Mouse (Mus musculus) forebrain, embryonic 13.5 days (tissue): ENCODE data around the gene Sema3a. TPM values are rescaled to one million over a fixed set of nuclear protein-coding genes. Genes with fewer than 3 reads are reported as not detected.

Source experiments
- ATAC-seq: fragments of 200-750 bp; cut with Nextera tagmentation; 2 replicates; pipeline ENCODE4 v1.8.0; 2017
- H3K27ac ChIP-seq: fragments of 300-500 bp; sonication (generic); 2 replicates; pipeline ENCODE4 v1.5.1; 2015; ENCODE audit warnings: inconsistent platforms, mild to moderate bottlenecking, moderate library complexity
- H3K27me3 ChIP-seq: fragments of 300-500 bp; sonication (generic); 2 replicates; pipeline ENCODE4 v1.6.1; 2015; ENCODE audit warnings: mild to moderate bottlenecking, inconsistent platforms
- H3K36me3 ChIP-seq: fragments of 300-500 bp; sonication (generic); 2 replicates; pipeline ENCODE4 v1.6.1; 2015; ENCODE audit warnings: mild to moderate bottlenecking, inconsistent platforms; ENCODE audit not compliant: poor library complexity, severe bottlenecking
- H3K4me1 ChIP-seq: fragments of 300-500 bp; sonication (generic); 2 replicates; pipeline ENCODE4 v1.6.1; 2015; ENCODE audit warnings: inconsistent platforms
- H3K4me2 ChIP-seq: fragments of 300-500 bp; sonication (generic); 2 replicates; pipeline ENCODE4 v1.6.1; 2015; ENCODE audit warnings: inconsistent platforms, mild to moderate bottlenecking, moderate library complexity
- H3K4me3 ChIP-seq: fragments of 300-500 bp; sonication (generic); 2 replicates; pipeline ENCODE4 v1.5.1; 2015; ENCODE audit warnings: mild to moderate bottlenecking, inconsistent platforms
- H3K9ac ChIP-seq: fragments of 300-500 bp; sonication (generic); 2 replicates; pipeline ENCODE4 v1.6.1; 2015; ENCODE audit warnings: mild to moderate bottlenecking, inconsistent platforms
- H3K9me3 ChIP-seq: fragments of 300-500 bp; sonication (generic); replicated peaks from 2 replicates; pipeline ENCODE4 v1.6.1; 2016; ENCODE audit warnings: inconsistent platforms
- WGBS: fragments of 180-500 bp; shearing (Covaris S2); methylation state at CpG from one replicate; pipeline ENCODE4 v1.1.7; 2015; 5-methylcytosine and 5-hydroxymethylcytosine counted together
- polyA plus RNA-seq: library from polyadenylated mRNA; unstranded; fragments of >200 nt; fragmentation: Nextera tagmentation; extraction: Ambion mirVana; gene quantifications from 2 replicates; pipeline ENCODE4 v1.2.1, GENCODE M21; 2015

Gene Sema3a
- polyA plus RNA-seq, 1 experiment from 2014 or later, result 13.2 TPM

DNA sequence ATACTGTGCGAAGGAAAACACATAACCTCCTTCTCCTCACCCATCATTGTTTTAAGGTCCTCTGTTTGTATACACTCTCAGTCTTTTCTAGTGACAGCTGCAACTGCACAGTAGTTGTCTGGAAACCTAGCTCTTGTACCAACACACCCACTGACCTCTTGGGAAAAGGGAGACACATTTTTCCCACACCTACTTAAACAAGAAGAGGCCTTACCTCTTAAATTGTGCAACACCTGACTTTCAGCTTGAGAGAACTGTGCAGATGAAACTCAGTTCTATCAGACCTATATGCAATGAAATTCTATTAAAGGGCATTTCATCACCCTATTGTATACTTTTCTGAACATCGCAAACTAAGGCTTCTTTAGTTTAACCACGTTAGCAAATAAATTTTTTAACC lies 262.5 kb downstream of the Sema3a start:
- Histone ChIP-seq H3K4me3 (no peak overlapping the region), H3K36me3 (no peaks in the 10 kb centered on the region), H3K27me3 (no peaks in the 10 kb centered on the region), H3K4me1 (no peaks in the 10 kb centered on the region), H3K4me2 (no peak overlapping the region), H3K9me3 (no peaks in the 10 kb centered on the region), H3K9ac (no peak overlapping the region), H3K27ac (no peak overlapping the region)
- WGBS, result 88% methylated on average over 3 of the region's 3 CpGs
- ATAC-seq, result no peak

DNA sequence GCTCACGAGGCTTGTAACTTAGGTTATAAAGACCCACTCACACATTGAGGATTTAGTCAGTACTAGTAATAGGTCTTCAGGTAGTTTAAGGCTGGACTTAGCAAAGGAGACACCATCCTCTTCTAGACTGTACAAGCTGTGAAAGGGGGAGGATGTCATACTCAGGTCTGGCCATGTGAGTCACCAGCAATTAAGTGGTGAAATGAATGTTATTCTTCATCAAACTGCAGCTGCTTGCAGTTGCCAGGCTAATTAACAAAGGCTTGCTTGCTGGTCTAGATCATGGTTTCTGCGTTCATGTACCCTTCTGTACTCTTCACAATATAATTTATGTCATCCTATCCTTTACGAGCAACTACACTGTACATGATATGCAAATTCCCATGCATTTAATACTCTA lies 264.8 kb downstream of the Sema3a start:
- no peak for ATAC-seq
- Histone ChIP-seq H3K9me3 (no peaks in the 10 kb centered on the region), H3K27me3 (no peaks in the 10 kb centered on the region), H3K4me1 (peaks cover 8% of the 10 kb centered on the region), H3K36me3 (no peaks in the 10 kb centered on the region), H3K27ac (no peak overlapping the region), H3K4me2 (no peak overlapping the region), H3K4me3 (no peak overlapping the region), H3K9ac (no peak overlapping the region)
- 78% methylated on average over 3 of the region's 3 CpGs for WGBS

DNA sequence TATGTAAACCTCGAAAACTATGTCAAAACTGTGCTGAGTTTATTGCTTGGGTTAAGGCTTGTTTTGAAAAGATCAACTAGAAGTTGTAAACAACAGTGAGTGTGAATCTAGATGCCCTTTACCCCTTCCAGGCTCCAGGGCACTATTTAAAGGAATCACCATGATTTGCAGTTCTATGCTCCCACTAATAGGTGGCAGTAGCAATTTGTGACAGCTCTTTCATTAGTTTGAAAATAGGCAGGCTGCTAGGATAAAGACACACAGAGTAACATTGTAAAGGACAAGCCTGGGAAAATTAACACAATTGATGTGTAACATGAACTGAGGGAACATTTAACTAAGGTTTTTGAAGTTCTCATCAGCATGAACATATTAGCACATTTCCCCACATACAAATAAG lies 280.2 kb downstream of the Sema3a start:
- H3K9ac ChIP-seq, result no peak overlapping the region
- H3K4me2 ChIP-seq, result no peak overlapping the region
- no peaks in the 10 kb centered on the region for H3K27me3 ChIP-seq
- H3K27ac ChIP-seq, result no peak overlapping the region
- ATAC-seq, result peak; percentile 71
- H3K36me3 ChIP-seq, result no peaks in the 10 kb centered on the region
- no peak overlapping the region for H3K4me3 ChIP-seq
- H3K9me3 ChIP-seq, result no peaks in the 10 kb centered on the region
- 10% methylated on average over 1 of the region's 1 CpGs for WGBS
- H3K4me1 ChIP-seq, result peaks cover 6% of the 10 kb centered on the region

DNA sequence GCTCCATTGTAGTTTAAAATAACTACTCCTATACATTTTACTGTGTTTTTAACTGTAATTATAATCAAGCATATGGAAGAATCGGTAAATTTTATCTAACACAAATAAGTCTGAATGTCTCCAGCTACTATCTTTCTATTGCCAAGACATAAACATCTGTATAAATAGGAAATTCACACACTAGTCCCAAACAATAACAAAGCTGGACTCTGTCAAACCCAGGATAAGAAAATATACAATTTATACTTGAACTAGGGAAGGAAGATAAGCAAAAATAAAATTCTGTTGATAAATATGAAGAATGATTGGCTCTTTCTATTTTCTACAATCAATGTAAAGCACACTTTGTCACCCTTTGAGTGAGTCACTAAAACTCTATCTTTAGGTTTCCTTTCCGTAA lies 280.9 kb downstream of the Sema3a start:
- H3K4me1 ChIP-seq, result peaks cover 6% of the 10 kb centered on the region
- no peaks in the 10 kb centered on the region for H3K9me3 ChIP-seq
- no peaks in the 10 kb centered on the region for H3K36me3 ChIP-seq
- H3K27me3 ChIP-seq, result no peaks in the 10 kb centered on the region
- H3K4me3 ChIP-seq, result no peak overlapping the region
- no peak overlapping the region for H3K4me2 ChIP-seq
- WGBS, result 90% methylated on average over 2 of the region's 2 CpGs
- no peak overlapping the region for H3K9ac ChIP-seq
- no peak for ATAC-seq
- no peak overlapping the region for H3K27ac ChIP-seq

DNA sequence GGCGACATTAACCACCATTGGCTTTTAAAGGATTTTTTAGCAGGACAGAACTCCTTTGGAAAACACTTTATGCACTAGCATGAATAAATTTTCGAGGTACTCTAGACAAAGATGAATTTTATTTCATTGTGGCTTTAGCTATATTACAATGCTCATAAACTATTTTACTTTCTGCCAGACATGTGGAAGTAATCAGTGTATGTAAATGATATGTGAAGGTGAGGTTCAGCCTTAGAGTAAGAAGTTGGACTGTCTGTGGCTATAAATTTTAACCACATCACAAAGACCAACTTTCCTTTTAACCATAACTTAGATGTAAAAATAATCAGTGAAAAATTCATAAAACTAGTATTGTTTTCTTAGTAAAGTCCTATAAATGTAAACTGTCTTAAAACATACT lies 286.7 kb downstream of the Sema3a start:
- no peak overlapping the region for H3K27ac ChIP-seq
- ATAC-seq, result no peak
- H3K36me3 ChIP-seq, result no peaks in the 10 kb centered on the region
- no peak overlapping the region for H3K4me3 ChIP-seq
- no peak overlapping the region for H3K4me2 ChIP-seq
- no peaks in the 10 kb centered on the region for H3K27me3 ChIP-seq
- peaks cover 9% of the 10 kb centered on the region for H3K4me1 ChIP-seq
- 80% methylated on average over 2 of the region's 2 CpGs for WGBS
- no peak overlapping the region for H3K9ac ChIP-seq
- H3K9me3 ChIP-seq, result no peaks in the 10 kb centered on the region

DNA sequence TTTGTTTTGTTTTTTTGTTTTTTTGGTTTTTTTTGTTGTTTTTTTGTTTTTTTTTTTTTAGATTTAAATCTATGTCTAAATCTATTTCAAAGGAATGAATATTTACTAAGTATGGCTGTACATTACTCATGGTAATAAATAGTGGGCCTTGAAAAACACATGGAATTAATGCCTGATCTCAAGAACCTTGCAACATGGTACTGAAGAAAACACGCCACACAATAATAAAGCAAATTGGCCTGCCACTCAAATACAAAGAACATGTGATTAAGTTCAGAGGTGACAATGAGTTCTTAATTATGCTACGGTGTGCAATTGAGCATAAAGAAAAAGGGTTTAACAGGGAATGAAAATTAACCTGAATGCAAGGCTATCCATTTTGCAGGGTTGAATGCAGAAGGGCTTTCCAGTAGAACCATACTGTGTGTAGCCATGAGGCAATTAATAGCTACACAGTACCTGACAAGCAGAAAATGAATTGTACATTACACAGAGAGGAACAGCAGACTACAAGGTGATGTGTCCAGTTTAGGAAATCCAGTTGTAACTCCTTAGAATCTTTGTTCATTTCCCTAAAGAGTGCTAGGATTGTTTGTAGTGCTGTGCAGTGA lies 288.8 kb downstream of the Sema3a start:
- Histone ChIP-seq H3K9ac (no peak overlapping the region), H3K27me3 (no peaks in the 10 kb centered on the region), H3K4me2 (no peak overlapping the region), H3K36me3 (no peaks in the 10 kb centered on the region), H3K9me3 (no peaks in the 10 kb centered on the region), H3K27ac (peak overlapping the region; percentile 40; the same call in 1 of the 2 replicates), H3K4me1 (peaks cover 9% of the 10 kb centered on the region), H3K4me3 (no peak overlapping the region)
- WGBS, result 14% methylated on average over 2 of the region's 2 CpGs
- ATAC-seq, result peak; percentile 89

DNA sequence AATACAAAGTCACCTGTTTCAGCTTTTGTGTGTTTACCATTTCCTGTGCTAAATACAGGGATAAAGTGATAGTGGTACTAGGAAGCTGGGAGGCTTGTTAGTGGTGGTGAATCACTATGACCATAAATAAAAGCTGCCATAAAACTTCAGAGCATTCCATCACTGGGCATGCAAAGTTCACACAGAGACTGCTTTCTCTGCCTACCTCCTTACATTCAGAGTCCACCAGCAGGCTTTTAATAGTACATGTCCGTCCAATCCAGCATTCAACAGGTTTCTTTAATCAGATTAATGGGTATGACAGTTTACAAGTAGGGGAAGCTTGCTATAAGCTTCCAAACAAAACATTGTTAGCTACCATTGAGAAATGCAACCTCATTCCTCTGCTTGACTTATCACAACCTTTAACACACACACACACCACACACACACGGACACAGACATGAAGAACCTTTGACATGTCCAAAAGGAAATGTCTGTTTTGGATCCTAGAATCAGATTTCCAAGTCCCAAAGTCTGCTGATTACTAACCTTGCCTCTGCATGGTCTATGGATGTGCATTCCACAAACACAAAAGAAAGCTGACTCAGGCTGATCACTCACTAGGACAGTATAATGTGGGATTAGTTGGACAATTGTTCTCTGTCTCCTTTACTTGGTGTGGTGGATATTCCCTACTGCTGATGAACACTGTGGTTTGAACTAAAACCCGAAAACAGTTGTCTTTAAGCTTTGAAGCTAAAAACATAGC lies 291.9 kb downstream of the Sema3a start:
- H3K27ac ChIP-seq, result no peak overlapping the region
- 21% methylated on average over 3 of the region's 3 CpGs for WGBS
- peaks cover 12% of the 10 kb centered on the region for H3K4me1 ChIP-seq
- H3K4me3 ChIP-seq, result no peak overlapping the region
- H3K9ac ChIP-seq, result no peak overlapping the region
- no peaks in the 10 kb centered on the region for H3K9me3 ChIP-seq
- no peaks in the 10 kb centered on the region for H3K27me3 ChIP-seq
- H3K4me2 ChIP-seq, result no peak overlapping the region
- H3K36me3 ChIP-seq, result no peaks in the 10 kb centered on the region
- no peak for ATAC-seq

DNA sequence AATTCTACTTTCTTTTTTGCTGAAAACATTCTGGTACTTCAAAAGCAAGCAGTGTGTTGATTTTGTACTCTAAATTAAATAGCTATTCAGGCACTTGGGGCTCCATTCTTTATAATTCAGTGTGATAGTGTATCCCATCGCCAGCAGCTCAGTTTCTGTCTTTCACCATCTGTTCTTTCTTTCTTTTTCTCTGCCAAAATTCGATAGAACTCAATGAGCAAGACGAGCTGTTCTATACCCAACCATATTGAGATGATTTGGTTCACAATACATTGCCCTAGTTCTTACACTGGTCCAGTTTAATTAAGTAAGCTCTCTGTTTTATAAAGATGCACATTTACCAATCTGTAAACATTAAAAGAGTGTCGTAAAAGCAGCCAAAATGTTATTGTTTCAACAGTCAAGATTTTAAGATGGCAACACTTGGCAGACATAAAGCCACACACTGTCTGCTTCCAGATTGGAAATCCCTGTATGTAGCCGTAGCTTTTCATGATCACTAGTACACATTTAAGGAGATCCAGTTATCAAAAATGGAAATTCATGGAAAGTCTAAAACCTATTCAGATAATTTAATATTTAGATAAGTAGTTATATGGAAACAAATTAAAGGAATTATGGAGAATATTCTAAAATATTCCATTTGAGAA lies 296.2 kb downstream of the Sema3a start:
- Histone ChIP-seq H3K9me3 (no peaks in the 10 kb centered on the region), H3K9ac (no peak overlapping the region), H3K4me1 (0 out of 2 replicates have a peak, but pooled peaks cover 3% of the 10 kb centered on the region), H3K36me3 (no peaks in the 10 kb centered on the region), H3K4me2 (no peak overlapping the region), H3K27me3 (no peaks in the 10 kb centered on the region), H3K27ac (no peak overlapping the region), H3K4me3 (no peak overlapping the region)
- peak; percentile 90 for ATAC-seq
- WGBS, result 34% methylated on average over 5 of the region's 5 CpGs

DNA sequence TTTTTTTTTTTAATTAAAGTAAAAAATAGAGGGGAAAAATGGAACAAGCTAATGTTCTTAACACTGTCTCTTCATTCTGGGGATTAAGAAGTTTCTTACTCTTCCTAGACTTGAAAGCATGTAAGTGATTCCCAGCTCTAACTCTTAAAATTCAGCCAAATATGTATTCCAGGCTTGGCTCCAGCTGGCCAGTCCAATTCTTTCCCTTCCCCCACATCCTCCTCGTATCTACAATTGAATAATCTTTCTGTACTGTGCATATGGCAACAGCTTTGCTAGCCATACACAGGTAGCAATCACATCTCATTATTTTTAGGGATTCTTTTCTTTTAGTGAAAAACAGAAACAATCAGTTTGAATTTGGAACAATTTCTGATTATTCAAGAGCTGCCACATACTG lies 303.5 kb downstream of the Sema3a start:
- no peak; the same call in 1 of the 2 replicates for ATAC-seq

DNA sequence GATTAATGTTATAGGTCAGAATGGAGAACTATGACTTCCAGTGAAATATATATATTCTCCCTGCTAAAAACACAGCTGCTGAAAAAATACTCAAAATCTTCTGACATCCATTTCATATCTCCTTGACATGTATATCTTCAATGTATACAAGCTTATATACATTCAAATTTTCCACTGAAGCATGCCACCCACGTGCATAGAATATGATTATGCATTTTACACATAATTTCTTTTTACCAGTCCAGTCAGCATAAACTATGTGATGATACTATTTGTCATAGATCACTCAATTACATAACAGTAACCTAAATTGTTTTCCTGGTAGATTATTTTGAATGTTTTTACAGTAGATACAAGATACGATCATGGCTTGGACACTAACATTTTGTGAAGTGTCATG lies 306.6 kb downstream of the Sema3a start:
- Histone ChIP-seq H3K27me3 (no peaks in the 10 kb centered on the region), H3K36me3 (no peaks in the 10 kb centered on the region), H3K4me1 (no peaks in the 10 kb centered on the region), H3K4me2 (no peak overlapping the region), H3K9me3 (no peaks in the 10 kb centered on the region), H3K9ac (no peak overlapping the region), H3K4me3 (no peak overlapping the region), H3K27ac (no peak overlapping the region)
- no peak for ATAC-seq
- WGBS, result 89% methylated on average over 2 of the region's 2 CpGs

More for the DNA sequence above, 303.5 kb downstream of the Sema3a start:
- no peaks in the 10 kb centered on the region for H3K36me3 ChIP-seq
- no peak overlapping the region for H3K4me2 ChIP-seq
- H3K27ac ChIP-seq, result no peak overlapping the region
- H3K9me3 ChIP-seq, result no peaks in the 10 kb centered on the region
- H3K4me1 ChIP-seq, result no peaks in the 10 kb centered on the region
- H3K27me3 ChIP-seq, result no peaks in the 10 kb centered on the region
- no peak overlapping the region for H3K4me3 ChIP-seq
- H3K9ac ChIP-seq, result no peak overlapping the region
- WGBS, result 45% methylated on average over 1 of the region's 1 CpGs

DNA sequence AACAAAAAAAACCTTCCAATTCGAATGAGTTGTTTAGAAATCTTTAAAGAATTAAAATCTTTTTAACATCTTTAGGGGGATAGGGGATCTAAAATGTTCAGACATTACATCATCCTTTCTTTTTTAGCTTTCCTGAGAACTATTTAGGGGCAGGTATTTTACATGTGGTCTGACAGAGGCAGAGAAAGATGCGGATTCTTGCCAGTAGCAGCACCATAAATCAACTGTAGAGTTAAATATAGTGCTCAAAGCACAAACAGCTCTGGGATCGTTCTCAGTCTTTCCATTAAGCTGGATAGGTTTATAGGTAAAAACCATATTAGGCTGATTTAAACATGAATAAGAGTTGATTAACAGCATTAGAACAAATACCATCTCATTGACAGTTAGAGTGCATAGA lies 307.4 kb downstream of the Sema3a start:
- Histone ChIP-seq H3K4me2 (no peak overlapping the region), H3K27ac (no peak overlapping the region), H3K9ac (no peak overlapping the region), H3K9me3 (no peaks in the 10 kb centered on the region), H3K4me1 (no peaks in the 10 kb centered on the region), H3K4me3 (no peak overlapping the region), H3K36me3 (no peaks in the 10 kb centered on the region), H3K27me3 (no peaks in the 10 kb centered on the region)
- WGBS, result 79% methylated on average over 3 of the region's 3 CpGs
- ATAC-seq, result no peak

DNA sequence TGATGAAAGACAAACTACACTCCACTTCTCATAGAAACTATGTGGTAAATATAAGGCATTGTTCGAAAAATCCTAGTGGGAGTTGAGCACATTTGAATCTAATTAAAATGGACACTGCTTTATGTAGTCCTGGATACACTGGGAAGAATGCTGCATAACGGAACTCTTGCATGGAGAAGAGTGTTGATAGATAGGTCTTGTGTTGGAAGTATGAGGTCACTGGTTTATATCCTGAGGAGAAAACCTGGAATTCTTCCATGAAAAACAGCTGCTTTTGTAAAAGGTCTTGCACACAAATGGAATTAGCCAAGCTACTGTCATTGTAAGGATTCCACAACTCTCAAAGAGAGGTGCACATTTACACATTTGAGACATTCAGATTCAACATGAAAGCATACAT lies 308.1 kb downstream of the Sema3a start:
- Histone ChIP-seq H3K36me3 (no peaks in the 10 kb centered on the region), H3K27ac (no peak overlapping the region), H3K9me3 (no peaks in the 10 kb centered on the region), H3K27me3 (no peaks in the 10 kb centered on the region), H3K4me1 (no peaks in the 10 kb centered on the region), H3K4me2 (no peak overlapping the region), H3K9ac (no peak overlapping the region), H3K4me3 (no peak overlapping the region)
- ATAC-seq, result no peak
- 67% methylated on average over 2 of the region's 2 CpGs for WGBS
